Mouse (Mus musculus): ENCODE data around the gene 1700042G07Rik.
"Not testable (repeated sequence)": the region's sequence is repeated elsewhere in the genome, so short reads cannot be mapped to it uniquely, and the experiment has no call there.

Gene 1700042G07Rik

GRCm38 (mm10) chr4:116208891-116209290 is 35.7 kb downstream of the 1700042G07Rik start:
- no peak for ATAC-seq (ENCODE audit: low TSS enrichment)

GRCm38 (mm10) chr4:116215895-116216605 is 42.9 kb downstream of the 1700042G07Rik start:
- no peak for ATAC-seq (ENCODE audit: low TSS enrichment)

GRCm38 (mm10) chr4:116217046-116217445 is 43.9 kb downstream of the 1700042G07Rik start:
- no peak for ATAC-seq (ENCODE audit: low TSS enrichment)

GRCm38 (mm10) chr4:116217661-116218060 is 44.5 kb downstream of the 1700042G07Rik start:
- not testable (repeated sequence) for ATAC-seq (ENCODE audit: low TSS enrichment)

GRCm38 (mm10) chr4:116219056-116219455 is 45.9 kb downstream of the 1700042G07Rik start:
- ATAC-seq (ENCODE audit: low TSS enrichment) = no peak

- ATAC-seq (ENCODE audit: low TSS enrichment) = no peak
Observed at GRCm38 (mm10) chr4:116220071-116220650, 47.0 kb downstream of the 1700042G07Rik start.

- ATAC-seq (ENCODE audit: low TSS enrichment) = peak; percentile 24
Observed at GRCm38 (mm10) chr4:116220780-116221139, 47.6 kb downstream of the 1700042G07Rik start.

GRCm38 (mm10) chr4:116221140-116221851 is 48.1 kb downstream of the 1700042G07Rik start, which contains the start of gene Pik3r3:
TSS of gene Pik3r3 (plus strand) at chr4:116221618.
- peak; percentile 99 for ATAC-seq (ENCODE audit: low TSS enrichment)

- peak; percentile 5; the same call in 1 of the 2 replicates for ATAC-seq (ENCODE audit: low TSS enrichment)
Observed at GRCm38 (mm10) chr4:116221996-116222842, 49.0 kb downstream of the 1700042G07Rik start.

- no peak for ATAC-seq (ENCODE audit: low TSS enrichment)
Observed at GRCm38 (mm10) chr4:116222843-116223119, 49.6 kb downstream of the 1700042G07Rik start.
